Mouse (Mus musculus) mesoderm, embryonic 11.5 days (tissue): ENCODE data around the gene Olfr56.
"Not testable (repeated sequence)": the region's sequence is repeated elsewhere in the genome, so short reads cannot be mapped to it uniquely, and the experiment has no call there.

Experiments
- DNase-seq: peaks from one replicate; pipeline ENCODE4 v3.0.0-alpha.2; 2012; ENCODE audit warnings: low read depth, low spot score

Gene Olfr56

DNA sequence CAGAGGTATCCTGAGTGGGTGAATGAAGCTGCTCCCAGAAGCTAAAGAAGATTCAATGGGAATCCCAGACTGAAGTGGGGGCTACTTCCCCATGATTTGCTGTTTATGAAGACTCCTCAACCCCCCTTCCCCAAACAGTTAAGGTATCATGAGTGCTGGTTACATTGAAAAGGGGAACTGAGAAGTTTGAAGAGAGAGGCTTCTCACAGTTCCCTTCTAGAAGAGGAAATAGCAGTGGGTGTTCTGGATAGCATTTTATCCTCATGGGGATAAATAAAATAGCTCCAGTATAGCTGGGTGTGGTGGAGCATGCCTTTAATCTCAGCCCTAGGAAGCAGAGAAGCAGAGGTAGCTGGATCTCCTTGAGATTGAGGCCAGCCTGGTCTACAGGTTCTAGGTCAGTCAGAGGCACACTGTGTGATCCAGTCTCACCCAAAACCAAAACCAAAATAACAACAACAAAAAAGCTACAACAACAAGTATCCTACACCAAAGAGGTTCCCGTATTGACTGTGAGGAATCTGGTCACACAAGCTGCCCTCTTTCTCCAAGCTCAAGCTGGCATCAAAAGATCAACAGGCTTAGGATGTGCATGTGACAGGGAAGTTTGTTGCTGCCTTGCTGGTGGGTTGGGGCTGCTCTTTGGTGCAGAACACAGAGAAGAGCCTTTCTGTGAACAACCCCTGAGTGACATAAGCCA is at the start of gene Olfr56:
Gene Olfr56 (plus strand): TSS at position 650 of the 700 bp plus-strand sequence.
- DNase-seq = not testable (repeated sequence)

DNA sequence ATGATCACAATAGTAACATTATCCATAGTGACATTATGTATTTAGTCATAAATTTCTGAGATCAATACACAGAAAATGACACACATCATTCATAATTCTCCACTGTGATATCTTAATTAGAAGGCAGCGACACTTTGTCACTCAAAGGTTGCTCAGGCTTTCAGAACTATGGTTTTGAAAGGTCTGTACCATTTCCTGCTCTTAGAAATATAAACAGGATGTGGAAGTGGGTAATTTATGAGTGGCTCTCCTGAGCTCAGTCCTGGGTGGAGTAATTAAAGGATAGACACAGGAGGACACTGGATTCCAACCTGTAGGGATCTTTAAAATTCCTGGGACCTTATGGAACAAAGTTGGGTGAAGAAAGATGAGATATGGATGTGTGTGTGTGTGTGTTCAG is 45.3 kb upstream of the Olfr56 start:
- DNase-seq = not testable (repeated sequence)

DNA sequence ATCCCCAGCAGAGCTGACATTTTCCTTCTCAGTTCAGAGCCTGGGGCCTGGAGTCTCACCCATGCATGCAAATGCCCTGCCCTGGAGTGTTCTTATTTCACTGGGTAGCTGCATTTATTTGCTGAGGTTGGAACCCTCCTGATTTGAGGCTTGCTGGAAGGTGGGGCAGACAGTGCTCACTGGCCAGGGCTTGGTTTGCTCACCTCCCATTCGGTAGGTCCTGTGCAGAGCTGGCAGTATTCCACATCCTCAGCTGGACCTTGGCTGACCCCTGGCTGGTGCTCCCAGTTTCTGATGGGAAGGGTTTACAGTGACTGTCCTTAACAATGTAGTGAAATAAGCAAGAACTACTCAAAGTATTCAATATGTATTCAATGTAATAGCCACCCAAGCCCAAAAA is 44.8 kb upstream of the Olfr56 start:
- DNase-seq = not testable (repeated sequence)

- not testable (repeated sequence) for DNase-seq
These were observed 43.4 kb upstream of the Olfr56 start for GRCm38 (mm10) chr11:48935291-48935690.

GRCm38 (mm10) chr11:48939286-48939685 is 39.4 kb upstream of the Olfr56 start:
- not testable (repeated sequence) for DNase-seq

- not testable (repeated sequence) for DNase-seq
These were observed 32.6 kb upstream of the Olfr56 start, which contains the start of gene Psme2b for GRCm38 (mm10) chr11:48946090-48946489. Psme2b (minus strand) TSS chr11:48946190.

GRCm38 (mm10) chr11:48974686-48975085 is 4.0 kb upstream of the Olfr56 start:
- not testable (repeated sequence) for DNase-seq

DNA sequence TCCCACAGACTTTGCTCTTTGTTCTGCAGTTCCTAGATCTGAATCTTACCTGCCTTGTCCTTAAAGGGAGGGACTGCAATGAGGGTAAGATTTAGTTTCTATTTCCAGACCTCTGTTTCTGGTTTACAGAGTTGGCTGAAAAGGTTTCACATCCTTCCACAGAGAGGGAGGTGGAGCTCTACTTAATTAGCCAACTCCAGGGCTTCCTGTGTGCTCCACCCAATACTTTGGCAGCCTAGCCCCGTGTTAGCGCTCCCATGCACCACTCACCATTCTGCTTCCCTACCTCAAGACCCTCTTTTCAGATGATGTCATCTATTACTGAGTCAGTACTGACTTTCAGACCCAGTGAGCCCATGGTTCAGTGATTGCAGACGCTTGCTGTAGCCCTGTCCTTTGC is 562 bp downstream of the Olfr56 start, which contains the start of gene 9930111J21Rik1:
Gene 9930111J21Rik1 (minus strand): TSS at position 148 of the 400 bp plus-strand sequence.
- not testable (repeated sequence) for DNase-seq

DNA sequence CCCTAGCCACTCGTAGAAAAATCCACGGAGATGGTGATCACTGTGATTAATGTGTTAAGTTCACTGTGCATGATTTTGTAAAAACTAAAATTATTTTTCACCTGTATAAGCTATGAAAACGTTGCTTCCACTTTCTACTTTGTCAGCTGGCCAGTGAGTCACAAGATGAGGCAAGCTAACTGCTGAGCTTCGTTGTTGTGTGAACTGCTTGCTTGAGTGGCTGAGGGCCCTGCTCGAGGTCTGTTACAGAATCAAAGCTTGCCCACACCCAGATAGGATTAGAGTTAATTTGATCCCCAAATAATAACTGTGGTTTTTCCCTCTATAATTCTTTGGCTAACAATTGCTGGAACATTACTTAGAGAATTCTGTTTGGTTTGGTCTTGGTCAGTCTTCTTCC is 1.4 kb downstream of the Olfr56 start:
- DNase-seq = not testable (repeated sequence)

DNA sequence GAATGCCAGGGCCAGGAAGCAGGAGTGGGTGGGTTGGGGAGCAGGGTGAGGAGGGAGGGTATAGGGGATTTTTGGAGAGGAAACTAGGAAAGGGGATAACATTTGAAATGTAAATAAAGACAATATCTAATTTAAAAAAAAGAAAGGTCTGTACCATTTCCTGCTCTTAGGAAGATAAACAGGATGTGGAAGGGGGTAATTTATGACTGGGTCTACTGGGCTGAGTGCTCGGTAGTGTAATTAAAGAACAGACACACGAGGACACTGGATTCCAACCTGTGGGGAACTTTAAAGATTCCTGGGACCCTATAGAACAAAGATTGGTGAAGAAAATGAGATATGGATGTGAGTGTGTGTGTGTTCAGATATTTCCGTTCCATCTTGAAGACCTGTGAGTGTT is 4.2 kb downstream of the Olfr56 start:
- not testable (repeated sequence) for DNase-seq

DNA sequence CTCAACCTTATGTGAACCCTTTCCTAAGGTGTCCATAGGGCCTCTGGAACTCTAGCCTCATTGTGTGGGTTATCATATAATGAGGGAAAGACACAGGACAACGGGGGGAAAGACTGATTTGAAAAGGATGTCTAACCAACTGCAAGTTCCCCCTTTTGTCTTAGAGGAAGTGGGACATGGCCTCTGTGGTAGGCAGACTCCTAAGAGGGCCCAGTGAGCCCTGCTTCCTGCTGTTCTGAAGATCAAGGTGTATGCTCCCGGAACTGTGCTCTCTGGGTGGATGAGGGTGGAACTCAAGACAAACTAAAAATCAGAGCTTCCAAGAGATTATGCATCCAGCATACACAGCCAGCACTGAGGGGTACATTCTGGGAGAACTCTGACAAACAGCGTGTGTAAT is 9.5 kb downstream of the Olfr56 start:
- not testable (repeated sequence) for DNase-seq

- not testable (repeated sequence) for DNase-seq
These were observed 11.3 kb downstream of the Olfr56 start for GRCm38 (mm10) chr11:48989981-48990380.

- not testable (repeated sequence) for DNase-seq
These were observed 13.2 kb downstream of the Olfr56 start, which contains the start of gene Gm12185 for GRCm38 (mm10) chr11:48991740-48992520. Gm12185 (minus strand) TSS chr11:48992226.

DNA sequence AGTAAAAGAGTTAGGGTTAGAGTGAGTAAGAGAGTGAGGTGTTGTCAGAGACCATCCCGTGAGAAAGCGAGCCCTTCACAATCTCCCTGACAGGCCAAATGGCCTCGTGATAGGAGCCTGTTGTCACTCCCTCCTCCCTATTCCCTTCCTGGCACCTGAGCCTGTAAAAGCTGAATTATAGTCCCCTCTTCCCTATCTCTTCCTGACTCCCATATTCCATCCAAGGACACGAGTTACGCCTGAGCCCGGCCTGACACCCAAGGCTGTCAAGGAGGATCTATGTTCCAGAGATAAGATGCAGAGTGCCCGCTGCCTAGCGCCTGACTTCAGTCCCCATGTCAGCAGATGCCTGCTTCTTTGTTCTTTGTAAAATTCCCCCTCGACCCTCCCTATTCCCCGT is 14.6 kb downstream of the Olfr56 start:
- DNase-seq = not testable (repeated sequence)

DNA sequence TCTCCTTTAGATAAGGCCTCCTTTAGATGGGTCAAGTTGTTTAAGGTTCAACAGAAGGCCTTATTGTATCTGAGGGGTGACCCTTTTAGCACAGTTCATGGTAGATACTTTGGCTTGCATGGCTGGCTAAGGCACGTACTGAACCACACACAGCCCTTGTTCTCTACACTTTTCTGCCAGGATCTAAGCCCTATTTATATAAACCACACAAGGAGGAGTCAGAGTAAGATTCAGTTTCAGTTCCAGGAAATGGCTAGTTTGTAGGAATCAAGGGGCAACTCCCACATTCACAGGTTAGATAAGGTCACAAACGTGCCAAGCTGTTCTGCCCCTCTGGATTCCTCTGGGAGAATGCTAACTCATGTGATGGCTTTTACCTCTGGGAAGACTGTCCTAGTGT is 15.3 kb downstream of the Olfr56 start, which contains the start of gene Tgtp1:
Gene Tgtp1 (minus strand): TSS at position 155 of the 400 bp plus-strand sequence.
- not testable (repeated sequence) for DNase-seq

- DNase-seq = not testable (repeated sequence)
These were observed 21.7 kb downstream of the Olfr56 start for GRCm38 (mm10) chr11:49000411-49000810.

- DNase-seq = not testable (repeated sequence)
These were observed 27.6 kb downstream of the Olfr56 start for GRCm38 (mm10) chr11:49006317-49006716.

- DNase-seq = not testable (repeated sequence)
These were observed 28.1 kb downstream of the Olfr56 start for GRCm38 (mm10) chr11:49006785-49007184.

- not testable (repeated sequence) for DNase-seq
These were observed 33.4 kb downstream of the Olfr56 start for GRCm38 (mm10) chr11:49012074-49012473.

- DNase-seq = not testable (repeated sequence)
These were observed 71.4 kb downstream of the Olfr56 start for GRCm38 (mm10) chr11:49050064-49050463.

DNA sequence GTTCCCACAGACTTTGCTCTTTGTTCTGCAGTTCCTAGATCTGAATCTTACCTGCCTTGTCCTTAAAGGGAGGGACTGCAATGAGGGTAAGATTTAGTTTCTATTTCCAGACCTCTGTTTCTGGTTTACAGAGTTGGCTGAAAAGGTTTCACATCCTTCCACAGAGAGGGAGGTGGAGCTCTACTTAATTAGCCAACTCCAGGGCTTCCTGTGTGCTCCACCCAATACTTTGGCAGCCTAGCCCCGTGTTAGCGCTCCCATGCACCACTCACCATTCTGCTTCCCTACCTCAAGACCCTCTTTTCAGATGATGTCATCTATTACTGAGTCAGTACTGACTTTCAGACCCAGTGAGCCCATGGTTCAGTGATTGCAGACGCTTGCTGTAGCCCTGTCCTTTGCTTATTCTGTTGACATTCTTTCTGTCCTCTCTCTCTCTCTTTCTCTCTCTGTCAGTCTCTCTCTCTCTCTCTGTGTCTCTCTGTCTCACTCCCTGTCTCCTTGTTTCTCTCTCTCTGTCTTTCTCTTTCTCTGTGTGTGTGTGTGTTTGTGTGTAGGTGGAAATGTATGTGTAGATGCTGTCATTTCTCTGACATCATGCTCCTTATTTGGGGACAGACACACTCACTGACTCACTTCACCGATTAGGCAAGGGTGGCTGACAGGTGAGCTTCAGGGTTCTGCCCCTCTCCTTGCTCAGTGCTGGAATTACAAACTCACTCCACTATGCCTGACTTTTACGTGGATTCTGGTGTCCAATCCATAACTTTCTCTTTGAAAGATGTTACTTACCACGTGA is 72.6 kb downstream of the Olfr56 start, which contains the start of gene 9930111J21Rik2:
Gene 9930111J21Rik2 (minus strand): TSS at position 150 of the 799 bp plus-strand sequence.
- DNase-seq = not testable (repeated sequence)
